Mouse (Mus musculus): ENCODE results near the gene Nfkb1.

Gene Nfkb1

GRCm38 (mm10) chr3:135637592-135637991 lies 53.8 kb downstream of the Nfkb1 start:
- H3K27me3 ChIP-seq (ENCODE audit: control insufficient read depth, insufficient read depth, low read length, poor library complexity, severe bottlenecking) = no peaks in the 10 kb centered on the region
- DNase-seq (ENCODE audit: low read depth, low spot score) = peak; percentile 42
- peaks cover 9% of the 10 kb centered on the region for H3K36me3 ChIP-seq (ENCODE audit: control insufficient read depth, insufficient read depth, low read length, poor library complexity, severe bottlenecking)

GRCm38 (mm10) chr3:135636454-135636853 lies 54.9 kb downstream of the Nfkb1 start:
- peaks cover 7% of the 10 kb centered on the region for H3K36me3 ChIP-seq (ENCODE audit: control insufficient read depth, insufficient read depth, low read length, poor library complexity, severe bottlenecking)
- DNase-seq (ENCODE audit: low read depth, low spot score) = peak; percentile 18
- no peaks in the 10 kb centered on the region for H3K27me3 ChIP-seq (ENCODE audit: control insufficient read depth, insufficient read depth, low read length, poor library complexity, severe bottlenecking)

- H3K36me3 ChIP-seq (ENCODE audit: control insufficient read depth, insufficient read depth, low read length, poor library complexity, severe bottlenecking) = peaks cover 5% of the 10 kb centered on the region; the same call in 1 of the 2 replicates
- no peak for DNase-seq (ENCODE audit: low read depth, low spot score)
- no peaks in the 10 kb centered on the region for H3K27me3 ChIP-seq (ENCODE audit: control insufficient read depth, insufficient read depth, low read length, poor library complexity, severe bottlenecking)
Observed at GRCm38 (mm10) chr3:135635646-135636434, 55.5 kb downstream of the Nfkb1 start.

- Histone ChIP-seq H3K36me3 (ENCODE audit: control insufficient read depth, insufficient read depth, low read length, poor library complexity, severe bottlenecking) (peaks cover 4% of the 10 kb centered on the region; the same call in 1 of the 2 replicates), H3K27me3 (ENCODE audit: control insufficient read depth, insufficient read depth, low read length, poor library complexity, severe bottlenecking) (no peaks in the 10 kb centered on the region)
- DNase-seq (ENCODE audit: low read depth, low spot score) = no peak
Observed at GRCm38 (mm10) chr3:135635030-135635429, 56.3 kb downstream of the Nfkb1 start.

- Histone ChIP-seq H3K36me3 (ENCODE audit: control insufficient read depth, insufficient read depth, low read length, poor library complexity, severe bottlenecking) (peaks cover 1% of the 10 kb centered on the region; the same call in 1 of the 2 replicates), H3K27me3 (ENCODE audit: control insufficient read depth, insufficient read depth, low read length, poor library complexity, severe bottlenecking) (no peaks in the 10 kb centered on the region)
- DNase-seq (ENCODE audit: low read depth, low spot score) = no peak
Observed at GRCm38 (mm10) chr3:135634275-135634674, 57.1 kb downstream of the Nfkb1 start.

GRCm38 (mm10) chr3:135631856-135632255 lies 59.5 kb downstream of the Nfkb1 start:
- DNase-seq (ENCODE audit: low read depth, low spot score) = no peak
- Histone ChIP-seq H3K27me3 (ENCODE audit: control insufficient read depth, insufficient read depth, low read length, poor library complexity, severe bottlenecking) (no peaks in the 10 kb centered on the region), H3K36me3 (ENCODE audit: control insufficient read depth, insufficient read depth, low read length, poor library complexity, severe bottlenecking) (no peaks in the 10 kb centered on the region; the same call in 1 of the 2 replicates)

GRCm38 (mm10) chr3:135631096-135631457 lies 60.3 kb downstream of the Nfkb1 start:
- Histone ChIP-seq H3K36me3 (ENCODE audit: control insufficient read depth, insufficient read depth, low read length, poor library complexity, severe bottlenecking) (no peaks in the 10 kb centered on the region; the same call in 1 of the 2 replicates), H3K27me3 (ENCODE audit: control insufficient read depth, insufficient read depth, low read length, poor library complexity, severe bottlenecking) (no peaks in the 10 kb centered on the region)
- DNase-seq (ENCODE audit: low read depth, low spot score) = peak; percentile 55

GRCm38 (mm10) chr3:135630430-135631095 lies 60.8 kb downstream of the Nfkb1 start:
- DNase-seq (ENCODE audit: low read depth, low spot score) = no peak
- Histone ChIP-seq H3K36me3 (ENCODE audit: control insufficient read depth, insufficient read depth, low read length, poor library complexity, severe bottlenecking) (no peaks in the 10 kb centered on the region; the same call in 1 of the 2 replicates), H3K27me3 (ENCODE audit: control insufficient read depth, insufficient read depth, low read length, poor library complexity, severe bottlenecking) (no peaks in the 10 kb centered on the region)

GRCm38 (mm10) chr3:135629830-135630355 lies 61.5 kb downstream of the Nfkb1 start:
- Histone ChIP-seq H3K27me3 (ENCODE audit: control insufficient read depth, insufficient read depth, low read length, poor library complexity, severe bottlenecking) (no peaks in the 10 kb centered on the region), H3K36me3 (ENCODE audit: control insufficient read depth, insufficient read depth, low read length, poor library complexity, severe bottlenecking) (peaks cover under 1% of the 10 kb centered on the region; the same call in 1 of the 2 replicates)
- peak; percentile 67 for DNase-seq (ENCODE audit: low read depth, low spot score)

- peak; percentile 89 for DNase-seq (ENCODE audit: low read depth, low spot score)
- Histone ChIP-seq H3K27me3 (ENCODE audit: control insufficient read depth, insufficient read depth, low read length, poor library complexity, severe bottlenecking) (no peaks in the 10 kb centered on the region), H3K36me3 (ENCODE audit: control insufficient read depth, insufficient read depth, low read length, poor library complexity, severe bottlenecking) (peaks cover 3% of the 10 kb centered on the region)
Observed at GRCm38 (mm10) chr3:135628706-135629169, 62.6 kb downstream of the Nfkb1 start.

- peaks cover 4% of the 10 kb centered on the region for H3K36me3 ChIP-seq (ENCODE audit: control insufficient read depth, insufficient read depth, low read length, poor library complexity, severe bottlenecking)
Observed at GRCm38 (mm10) chr3:135628000-135628705, 63.2 kb downstream of the Nfkb1 start.

GRCm38 (mm10) chr3:135625290-135625689 lies 66.1 kb downstream of the Nfkb1 start:
- Histone ChIP-seq H3K36me3 (ENCODE audit: control insufficient read depth, insufficient read depth, low read length, poor library complexity, severe bottlenecking) (peaks cover 6% of the 10 kb centered on the region), H3K27me3 (ENCODE audit: control insufficient read depth, insufficient read depth, low read length, poor library complexity, severe bottlenecking) (no peaks in the 10 kb centered on the region)
- DNase-seq (ENCODE audit: low read depth, low spot score) = no peak

More at GRCm38 (mm10) chr3:135628000-135628705, 63.2 kb downstream of the Nfkb1 start:
- peak; percentile 59 for DNase-seq (ENCODE audit: low read depth, low spot score)
- no peaks in the 10 kb centered on the region for H3K27me3 ChIP-seq (ENCODE audit: control insufficient read depth, insufficient read depth, low read length, poor library complexity, severe bottlenecking)

- DNase-seq (ENCODE audit: low read depth, low spot score) = peak; percentile 54
- Histone ChIP-seq H3K27me3 (ENCODE audit: control insufficient read depth, insufficient read depth, low read length, poor library complexity, severe bottlenecking) (no peaks in the 10 kb centered on the region), H3K36me3 (ENCODE audit: control insufficient read depth, insufficient read depth, low read length, poor library complexity, severe bottlenecking) (peaks cover 15% of the 10 kb centered on the region)
Observed at GRCm38 (mm10) chr3:135616730-135617129, 74.6 kb downstream of the Nfkb1 start.

GRCm38 (mm10) chr3:135614376-135614775 lies 77.0 kb downstream of the Nfkb1 start:
- peaks cover 12% of the 10 kb centered on the region for H3K36me3 ChIP-seq (ENCODE audit: control insufficient read depth, insufficient read depth, low read length, poor library complexity, severe bottlenecking)
- DNase-seq (ENCODE audit: low read depth, low spot score) = no peak
- no peaks in the 10 kb centered on the region for H3K27me3 ChIP-seq (ENCODE audit: control insufficient read depth, insufficient read depth, low read length, poor library complexity, severe bottlenecking)
